Mouse (Mus musculus) spleen, adult 18-20 months (tissue): ENCODE data around the gene Pappa2.
A peak's percentile ranks its signal among the peaks of the same experiment; 100 is the strongest.

Experiments used
- DNase-seq, 2 experiments: peaks; one replicate each; pipeline ENCODE4 v3.0.0; 2022; ENCODE audit warnings: mixed read lengths in 2 of 2

The Pappa2 gene

GRCm38 (mm10) chr1:158748356-158749096, 231.8 kb downstream of the Pappa2 start:
- DNase-seq, result no peak

GRCm38 (mm10) chr1:158741449-158741848, 238.8 kb downstream of the Pappa2 start:
- DNase-seq, result no peak

- no peak for DNase-seq
Observed at GRCm38 (mm10) chr1:158740949-158741348, 239.3 kb downstream of the Pappa2 start.

GRCm38 (mm10) chr1:158740161-158740766, 240.0 kb downstream of the Pappa2 start:
- DNase-seq, result no peak

GRCm38 (mm10) chr1:158739132-158739919, 241.0 kb downstream of the Pappa2 start:
- DNase-seq, result no peak

GRCm38 (mm10) chr1:158732868-158733496, 247.3 kb downstream of the Pappa2 start:
- no peak for DNase-seq

- no peak for DNase-seq
Observed at GRCm38 (mm10) chr1:158713301-158714095, 266.8 kb downstream of the Pappa2 start.

- DNase-seq, result no peak
Observed at GRCm38 (mm10) chr1:158701336-158701735, 279.0 kb downstream of the Pappa2 start.

- no peak for DNase-seq
Observed at GRCm38 (mm10) chr1:158700147-158700546, 280.1 kb downstream of the Pappa2 start.

- no peak for DNase-seq
Observed at GRCm38 (mm10) chr1:158699276-158699675, 281.0 kb downstream of the Pappa2 start.

- DNase-seq, result no peak
Observed at GRCm38 (mm10) chr1:158697859-158698569, 282.3 kb downstream of the Pappa2 start.

- DNase-seq, result no peak
Observed at GRCm38 (mm10) chr1:158697423-158697822, 282.9 kb downstream of the Pappa2 start.

- no peak for DNase-seq
Observed at GRCm38 (mm10) chr1:158687726-158688125, 292.6 kb downstream of the Pappa2 start.

- peak in 1 of 2 experiments; percentile 16 for DNase-seq
Observed at GRCm38 (mm10) chr1:158669971-158670592, 310.2 kb downstream of the Pappa2 start.

GRCm38 (mm10) chr1:158666001-158666400, 314.3 kb downstream of the Pappa2 start:
- no peak for DNase-seq
